Mouse (Mus musculus) lung, postnatal 0 days (tissue): Measurements from ENCODE around the gene Phf1.

Experiments used
- CTCF ChIP-seq: IDR thresholded peaks from 2 replicates; pipeline ENCODE4 v1.5.1; 2016; ENCODE audit warnings: antibody characterized with exemption, mild to moderate bottlenecking
- EP300 ChIP-seq: IDR thresholded peaks from 2 replicates; pipeline ENCODE4 v1.6.1; 2016; ENCODE audit warnings: antibody characterized with exemption, mild to moderate bottlenecking, control low read depth

DNA sequence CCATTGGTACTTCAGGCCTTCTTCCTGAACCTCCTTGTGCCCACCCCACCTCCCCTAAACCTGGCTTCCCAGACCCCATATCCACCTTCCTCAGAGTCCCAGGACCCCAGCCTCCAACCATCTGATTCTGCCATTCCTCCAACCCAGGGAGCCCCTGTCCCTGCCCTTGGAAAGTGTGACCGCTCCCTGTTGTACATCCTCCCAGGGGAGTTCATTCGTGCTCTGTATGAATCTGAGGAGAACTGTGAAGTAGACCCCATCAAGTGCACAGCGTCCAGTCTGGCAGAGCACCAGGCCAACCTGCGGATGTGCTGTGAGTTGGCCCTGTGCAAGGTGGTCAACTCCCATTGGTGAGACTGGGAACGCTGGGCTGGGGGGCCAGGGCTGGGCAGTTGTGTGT lies 25.0 kb downstream of the Phf1 start:
- no peak for TF ChIP-seq CTCF
- TF ChIP-seq EP300, result no peak
